Mouse (Mus musculus): ENCODE results near the gene Lgi1.

The Lgi1 gene

GRCm38 (mm10) chr19:38325854-38326253, 61.5 kb downstream of the Lgi1 start:
- no peak for DNase-seq (ENCODE audit: low spot score in 2 of 2)

- DNase-seq (ENCODE audit: low spot score in 2 of 2) = no peak
Observed at GRCm38 (mm10) chr19:38327002-38327401, 62.7 kb downstream of the Lgi1 start.

DNA sequence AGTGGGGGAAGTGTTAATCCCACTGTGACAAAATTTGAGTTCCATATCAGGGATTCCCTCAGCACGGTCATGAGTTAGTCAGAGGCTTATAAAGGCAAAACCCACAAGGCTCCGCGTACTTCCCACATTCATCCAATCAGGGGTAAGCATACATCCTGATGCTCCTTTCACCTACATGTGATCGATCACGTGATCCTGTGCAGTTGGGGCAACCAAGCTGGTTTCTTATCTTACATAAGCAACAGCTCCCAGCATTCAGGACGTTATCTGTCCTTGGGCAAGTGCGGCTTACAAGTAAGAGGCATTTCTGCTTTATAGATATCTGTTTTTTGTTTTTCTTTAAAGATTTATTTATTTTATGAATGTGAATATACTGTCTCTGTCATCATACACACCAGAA, 63.7 kb downstream of the Lgi1 start:
- no peak for DNase-seq (ENCODE audit: low spot score in 2 of 2)

DNA sequence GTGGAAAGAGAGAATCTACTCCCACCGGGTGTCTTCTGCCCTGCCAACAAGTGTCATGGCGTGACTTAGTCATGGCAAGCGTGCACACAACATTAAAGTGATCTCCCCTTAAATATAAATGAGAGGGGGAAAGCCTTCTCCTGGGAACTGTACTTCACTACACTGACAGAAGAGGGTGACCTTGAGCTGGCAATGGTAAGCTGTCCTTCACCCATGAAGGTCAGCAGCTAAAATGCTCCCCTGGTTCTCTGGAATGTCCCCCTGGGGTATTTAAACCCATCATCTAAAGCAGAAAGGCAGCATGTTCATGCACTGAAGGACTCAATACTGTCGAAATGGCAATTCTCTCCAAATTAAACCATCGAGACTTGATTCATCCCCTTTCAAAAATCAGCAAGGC, 64.9 kb downstream of the Lgi1 start:
- no peak for DNase-seq (ENCODE audit: low spot score in 2 of 2)

GRCm38 (mm10) chr19:38331072-38331471, 66.7 kb downstream of the Lgi1 start:
- DNase-seq (ENCODE audit: low spot score in 2 of 2) = no peak

DNA sequence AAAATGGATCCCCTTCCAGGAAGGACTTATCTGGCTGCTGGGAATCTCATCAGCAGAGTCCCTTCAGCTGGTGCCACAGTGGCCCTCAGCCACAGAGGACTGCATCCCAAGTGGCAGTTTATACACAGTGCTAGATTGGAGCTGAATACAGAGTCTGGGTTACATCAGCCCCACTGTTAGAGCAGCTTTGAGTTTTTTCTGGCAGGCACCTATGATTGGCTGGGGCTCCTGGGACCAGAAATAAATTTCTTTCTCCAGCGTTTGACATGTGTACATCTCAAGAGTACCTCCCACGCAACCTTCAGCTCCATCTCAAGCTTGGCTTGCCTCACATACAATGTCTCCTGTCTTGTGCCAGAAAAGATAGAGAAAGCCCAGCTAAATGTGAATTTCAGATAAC, 67.9 kb downstream of the Lgi1 start:
- DNase-seq (ENCODE audit: low spot score in 2 of 2) = no peak

DNA sequence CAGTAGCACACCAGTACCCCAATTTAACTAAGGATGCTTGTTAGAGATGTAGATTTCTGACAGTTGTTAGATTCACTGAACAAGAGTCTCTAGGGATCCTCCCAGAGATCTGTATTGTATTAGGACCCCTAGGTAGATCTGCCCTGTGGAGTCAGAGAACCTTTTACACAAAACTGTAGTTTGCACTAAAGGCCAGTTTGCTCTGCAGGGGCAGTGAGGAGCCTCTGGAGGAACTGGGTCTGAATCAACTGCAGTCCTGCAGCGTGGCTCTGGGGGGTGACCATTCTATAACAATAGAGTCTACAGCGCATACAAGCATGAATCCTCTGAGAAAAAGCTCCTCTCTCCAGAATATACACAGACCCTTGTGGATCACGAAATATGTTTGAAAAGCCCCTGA, 68.5 kb downstream of the Lgi1 start:
- no peak for DNase-seq (ENCODE audit: low spot score in 2 of 2)

GRCm38 (mm10) chr19:38336553-38336952, 72.2 kb downstream of the Lgi1 start:
- no peak for DNase-seq (ENCODE audit: low spot score in 2 of 2)

DNA sequence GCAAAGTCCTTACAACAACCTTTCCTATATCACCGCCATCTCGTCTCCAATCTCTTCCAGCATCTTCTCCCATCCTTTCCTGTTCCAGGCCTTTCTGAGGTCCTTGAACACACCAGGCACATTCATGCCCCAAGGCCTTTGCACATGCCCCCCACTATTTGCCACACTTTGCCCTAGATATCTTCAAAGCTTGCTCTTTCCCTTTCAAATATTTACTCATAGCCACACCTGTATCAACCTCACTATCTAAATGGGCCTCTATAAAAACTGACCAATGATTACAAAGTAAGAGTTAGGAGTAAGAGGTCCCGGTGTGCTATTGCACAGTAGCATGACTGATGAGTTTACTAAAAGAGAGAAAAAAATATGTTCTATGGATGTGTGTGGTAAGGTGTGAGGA, 73.0 kb downstream of the Lgi1 start:
- DNase-seq (ENCODE audit: low spot score in 2 of 2) = no peak

GRCm38 (mm10) chr19:38339734-38340133, 75.4 kb downstream of the Lgi1 start:
- DNase-seq (ENCODE audit: low spot score in 2 of 2) = no peak

DNA sequence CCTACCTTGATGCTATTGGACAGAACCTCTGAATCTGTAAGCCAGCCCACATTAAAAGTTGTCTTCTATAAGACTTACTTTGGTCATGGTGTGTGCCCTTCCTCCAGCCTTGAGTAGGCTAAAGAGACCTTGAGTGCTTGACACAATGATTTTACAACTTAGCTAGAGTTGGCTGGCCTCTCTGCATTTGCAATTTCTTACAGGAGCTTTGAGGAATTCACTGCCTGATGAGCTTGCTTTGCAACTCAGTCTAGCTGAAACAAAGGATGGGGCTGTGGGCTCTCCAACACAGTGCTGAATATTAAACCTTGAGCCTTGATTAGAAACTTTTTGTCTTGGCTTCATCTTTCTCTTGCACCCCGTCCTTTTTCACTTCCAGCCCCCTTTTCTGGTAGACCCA, 78.9 kb downstream of the Lgi1 start:
- no peak for DNase-seq (ENCODE audit: low spot score in 2 of 2)

- no peak for DNase-seq (ENCODE audit: low spot score in 2 of 2)
Observed at GRCm38 (mm10) chr19:38348271-38349012, 84.1 kb downstream of the Lgi1 start.

DNA sequence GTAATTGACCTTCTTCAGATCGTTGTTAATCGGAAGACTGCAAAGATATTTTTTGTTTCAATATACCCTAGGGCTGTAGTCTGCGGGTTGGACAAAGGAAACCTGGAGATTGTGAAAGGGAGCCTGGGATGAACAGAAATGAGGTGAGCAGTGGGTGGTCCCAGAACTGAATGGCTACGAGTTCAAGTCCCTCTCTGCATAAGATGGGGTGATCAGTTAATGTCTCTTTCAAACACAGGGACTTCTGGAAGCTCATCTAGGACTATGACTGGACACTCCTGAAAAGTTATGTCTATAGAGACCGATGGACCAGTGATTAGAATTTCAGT, 84.6 kb downstream of the Lgi1 start:
- DNase-seq (ENCODE audit: low spot score in 2 of 2) = no peak

GRCm38 (mm10) chr19:38351202-38351601, 86.9 kb downstream of the Lgi1 start:
- DNase-seq (ENCODE audit: low spot score in 2 of 2) = no peak

GRCm38 (mm10) chr19:38351728-38352127, 87.4 kb downstream of the Lgi1 start:
- DNase-seq (ENCODE audit: low spot score in 2 of 2) = no peak

GRCm38 (mm10) chr19:38352495-38353130, 88.3 kb downstream of the Lgi1 start:
- no peak for DNase-seq (ENCODE audit: low spot score in 2 of 2)

DNA sequence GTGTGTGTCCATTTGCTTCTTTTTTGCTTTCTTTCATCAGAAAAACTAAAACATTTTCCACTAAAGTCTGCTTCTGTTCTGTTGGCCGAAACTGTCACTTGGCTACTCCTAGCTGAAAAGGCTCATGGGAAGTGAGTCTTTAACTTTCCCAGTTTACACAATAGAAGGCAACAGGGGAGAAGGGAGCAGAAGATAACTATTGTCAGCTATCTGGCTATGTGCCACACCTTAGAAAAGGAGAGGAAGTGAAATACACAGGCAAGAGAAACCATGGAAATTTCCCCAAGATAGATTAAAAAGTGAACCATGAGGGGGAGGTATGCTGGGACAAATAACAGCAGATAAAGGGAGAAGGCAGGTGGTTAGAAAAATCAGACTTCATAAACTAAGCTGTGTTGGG, 89.9 kb downstream of the Lgi1 start:
- no peak for DNase-seq (ENCODE audit: low spot score in 2 of 2)

DNA sequence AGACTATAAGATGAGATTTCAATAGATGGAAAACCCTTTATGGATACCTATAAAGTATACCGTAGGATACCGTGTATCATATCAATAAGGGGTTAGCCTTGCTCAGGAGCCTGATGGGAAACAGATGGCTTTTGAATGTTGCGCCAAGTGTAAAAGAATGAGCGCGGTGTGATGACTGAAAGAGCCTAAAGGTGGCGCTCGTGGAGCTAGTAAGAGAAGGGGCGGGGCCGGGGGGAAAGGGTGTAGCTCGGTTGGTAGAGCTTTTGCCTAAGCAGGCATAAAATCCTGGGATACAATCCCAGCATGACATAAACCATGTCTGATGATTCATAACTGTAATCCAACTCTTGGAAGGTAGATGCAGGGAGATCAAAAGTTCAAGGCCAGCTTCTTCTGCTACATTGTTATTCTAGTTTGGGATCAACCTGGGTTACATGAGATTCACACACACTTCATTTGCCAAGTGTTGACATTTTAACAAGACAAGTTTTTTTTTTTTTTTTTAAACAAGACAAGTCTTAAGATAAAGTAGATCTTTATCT, 90.6 kb downstream of the Lgi1 start:
- DNase-seq (ENCODE audit: low spot score in 2 of 2) = peak in 1 of 2 experiments; percentile 17

GRCm38 (mm10) chr19:38356211-38356828, 92.0 kb downstream of the Lgi1 start:
- DNase-seq (ENCODE audit: low spot score in 2 of 2) = no peak

DNA sequence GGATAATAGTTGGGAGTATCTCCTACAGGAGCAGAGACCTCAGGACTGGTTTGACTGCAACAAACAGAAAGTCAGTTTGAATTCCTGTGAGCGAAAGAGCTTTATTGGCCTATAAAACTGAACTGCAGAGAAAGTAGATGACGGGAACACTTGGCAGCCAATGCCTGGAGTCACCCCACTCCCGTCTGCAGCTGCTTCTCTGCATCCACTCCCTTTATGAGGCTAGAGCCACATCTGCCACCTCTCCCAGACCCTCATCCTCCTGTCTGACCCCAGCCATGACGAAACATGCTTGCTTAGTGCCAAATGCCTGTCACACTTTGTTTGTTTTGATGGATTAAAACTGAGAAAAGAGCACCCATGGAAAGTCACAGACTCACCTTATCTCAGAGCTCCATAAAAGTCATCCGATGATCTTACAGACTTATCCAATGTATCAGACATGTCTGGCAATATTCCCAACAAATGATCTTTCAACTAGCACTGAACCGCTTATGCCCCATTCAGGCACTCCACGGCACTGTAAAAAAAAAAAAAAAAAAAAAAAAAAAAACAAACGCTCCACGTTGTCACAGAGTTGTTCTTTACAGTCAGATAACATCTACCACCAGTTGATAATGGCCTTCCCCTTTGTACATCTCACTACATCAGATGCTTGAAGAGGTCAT, 93.8 kb downstream of the Lgi1 start:
- DNase-seq (ENCODE audit: low spot score in 2 of 2) = no peak

GRCm38 (mm10) chr19:38359287-38359686, 95.0 kb downstream of the Lgi1 start:
- no peak for DNase-seq (ENCODE audit: low spot score in 2 of 2)
